Mouse (Mus musculus): ENCODE measurements around the gene Irak4. TPM values are rescaled to one million over a fixed set of nuclear protein-coding genes. Genes with fewer than 3 reads are reported as not detected.

Irak4 gene
- 4.5 TPM for polyA plus RNA-seq (2014; fragmentation: Illumina TruSeq; extraction: RNeasy Lipid Tissue Mini Kit (QIAGEN cat#74804))

DNA sequence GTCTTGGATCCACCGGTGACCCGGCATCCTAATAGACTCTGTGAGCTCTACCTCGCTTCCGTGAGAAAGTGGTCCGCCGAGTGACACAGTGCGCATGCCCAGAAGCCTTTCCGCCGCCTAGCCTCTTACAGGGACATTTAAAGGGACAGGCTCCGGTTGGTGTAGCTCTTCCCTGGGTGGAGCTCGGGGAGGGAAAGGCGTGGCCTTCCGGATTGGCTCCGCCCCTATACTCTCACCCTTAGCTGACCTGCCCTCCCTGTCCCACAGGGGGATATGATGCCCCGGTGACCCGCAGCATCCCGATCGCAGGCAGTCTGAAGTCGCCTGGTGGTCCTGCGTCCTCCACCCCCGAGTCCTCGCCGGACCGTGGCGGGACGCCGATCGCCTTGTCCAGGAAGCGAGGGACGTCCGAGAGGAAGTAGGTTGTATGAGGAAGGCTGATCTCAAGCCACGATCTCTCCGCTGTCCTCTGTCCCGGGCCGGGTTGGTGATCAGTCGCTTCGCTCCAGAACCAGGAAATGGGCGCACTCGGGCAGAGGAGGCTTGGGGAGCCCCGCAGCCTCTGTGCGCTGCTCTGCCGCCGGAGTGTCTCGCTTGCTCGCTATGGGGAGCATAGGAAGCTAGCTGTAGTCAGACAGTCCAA is at the start of gene Irak4, which contains the start of gene Pus7l:
Irak4 (plus strand) TSS at position 235 of the 643 bp plus-strand sequence.
Pus7l (minus strand) TSS at position 139 of the 643 bp plus-strand sequence.

GRCm38 (mm10) chr15:94589219-94590075 is 46.0 kb downstream of the Irak4 start, which contains the start of gene Twf1:
Twf1 (minus strand) TSS chr15:94589889.

DNA sequence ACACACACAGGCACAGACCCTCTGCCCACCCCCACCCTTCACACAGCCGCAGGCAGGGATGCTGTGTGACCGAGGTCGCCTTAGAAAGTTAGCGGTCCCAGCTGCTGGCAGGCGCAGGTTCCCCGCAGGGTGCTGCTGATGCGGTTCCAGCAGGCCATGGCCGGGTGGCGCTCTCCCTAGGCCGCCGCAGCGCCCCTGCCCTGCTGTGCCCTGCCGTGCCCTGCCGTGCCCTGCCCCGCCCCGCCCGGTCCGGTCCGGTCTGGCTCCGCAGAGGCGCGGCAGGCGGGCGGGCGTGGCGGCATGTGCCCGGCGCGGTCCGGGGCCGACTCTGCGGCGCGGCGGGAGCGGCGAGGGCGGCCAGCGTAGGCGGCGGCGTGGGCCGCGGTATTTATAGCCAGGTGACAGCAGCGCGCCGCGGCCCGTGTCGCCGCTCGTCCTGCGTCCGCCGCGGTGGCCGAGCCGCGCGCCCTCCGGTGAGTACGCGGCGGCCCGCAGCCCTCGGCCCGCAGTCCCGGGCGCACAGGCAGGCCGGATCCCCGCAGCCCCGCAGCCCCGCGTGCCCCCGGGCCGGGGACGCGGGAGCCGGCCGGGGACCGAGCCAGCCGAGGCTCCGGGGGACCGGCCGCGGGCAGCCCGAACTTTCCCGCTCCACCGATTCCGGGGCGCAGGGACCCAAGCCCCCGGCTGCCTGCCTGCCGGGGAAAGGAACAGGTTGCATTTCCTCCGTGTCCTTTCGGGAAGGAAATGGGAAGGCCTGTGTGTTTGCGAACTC is 85.6 kb downstream of the Irak4 start, which contains the start of gene Tmem117:
Tmem117 (plus strand) TSS at position 403 of the 772 bp plus-strand sequence.

Other genes with a start within 250 kb of the Irak4 start
- 0.09 TPM for gene Adamts20, start 78.2 kb upstream of the Irak4 start, polyA plus RNA-seq (2014; fragmentation: Illumina TruSeq; extraction: RNeasy Lipid Tissue Mini Kit (QIAGEN cat#74804))
- 5.2 TPM for gene Pus7l, start 96 bp upstream of the Irak4 start, polyA plus RNA-seq (2014; fragmentation: Illumina TruSeq; extraction: RNeasy Lipid Tissue Mini Kit (QIAGEN cat#74804))
- 145 TPM for gene Twf1, start 46.2 kb downstream of the Irak4 start, polyA plus RNA-seq (2014; fragmentation: Illumina TruSeq; extraction: RNeasy Lipid Tissue Mini Kit (QIAGEN cat#74804))
- 12.7 TPM for gene Tmem117, start 85.6 kb downstream of the Irak4 start, polyA plus RNA-seq (2014; fragmentation: Illumina TruSeq; extraction: RNeasy Lipid Tissue Mini Kit (QIAGEN cat#74804))